Mouse (Mus musculus): Measurements from ENCODE around the gene Adpgk. TPM values are rescaled to one million over a fixed set of nuclear protein-coding genes. Genes with fewer than 3 reads are reported as not detected.
"Not testable (repeated sequence)": the region's sequence is repeated elsewhere in the genome, so short reads cannot be mapped to it uniquely, and the experiment has no call there.

The Adpgk gene
- total RNA-seq, 1 experiment from 2014 or later, result 58.5 TPM

DNA sequence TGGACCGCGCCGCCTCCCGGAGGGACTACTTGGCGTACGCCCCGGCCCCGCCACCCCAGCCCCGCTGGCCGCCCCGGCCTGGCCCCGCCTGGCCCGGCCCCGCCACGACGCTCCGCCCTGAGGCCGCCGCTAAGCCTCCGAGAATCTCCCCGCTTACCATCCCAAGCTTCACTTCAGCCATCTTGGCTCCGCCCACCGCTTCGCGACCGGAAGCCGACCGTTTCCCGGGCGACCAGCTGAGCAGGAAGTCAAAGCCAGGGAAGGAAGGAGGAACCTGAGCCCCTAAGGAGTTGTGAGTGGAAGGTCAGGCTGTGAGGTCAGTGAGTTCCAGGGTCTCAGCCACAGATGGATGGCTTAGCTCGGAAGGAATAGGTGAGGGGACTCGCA is 61.9 kb downstream of the Adpgk start, which contains the start of gene Bbs4:
Gene Bbs4 (minus strand): TSS at position 256 of the 387 bp plus-strand sequence.
- peak; percentile 88 for ATAC-seq (ENCODE audit: extremely low read depth, insufficient number of reproducible peaks, low FRiP score, poor library complexity, severe bottlenecking)

DNA sequence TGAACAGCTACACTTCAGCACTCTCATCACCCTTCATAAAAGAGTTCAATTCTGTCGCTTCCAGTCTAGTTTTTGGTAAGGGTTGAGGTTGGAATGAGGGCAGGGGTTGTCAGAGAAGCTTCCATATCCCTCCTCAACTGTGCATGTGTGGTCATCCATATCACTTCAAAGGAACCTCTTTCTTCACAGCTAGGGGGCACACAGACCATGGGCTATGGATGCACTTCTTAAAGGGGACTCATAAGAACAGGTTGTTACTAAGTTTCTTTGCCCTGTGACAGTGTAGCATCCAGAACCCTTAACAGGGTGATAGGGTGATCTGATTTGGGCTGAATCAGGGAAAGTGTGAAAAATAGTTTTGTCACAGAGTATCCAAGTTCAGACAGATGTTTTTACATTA is 66.7 kb downstream of the Adpgk start:
- ATAC-seq (ENCODE audit: extremely low read depth, insufficient number of reproducible peaks, low FRiP score, poor library complexity, severe bottlenecking), result not testable (repeated sequence)

DNA sequence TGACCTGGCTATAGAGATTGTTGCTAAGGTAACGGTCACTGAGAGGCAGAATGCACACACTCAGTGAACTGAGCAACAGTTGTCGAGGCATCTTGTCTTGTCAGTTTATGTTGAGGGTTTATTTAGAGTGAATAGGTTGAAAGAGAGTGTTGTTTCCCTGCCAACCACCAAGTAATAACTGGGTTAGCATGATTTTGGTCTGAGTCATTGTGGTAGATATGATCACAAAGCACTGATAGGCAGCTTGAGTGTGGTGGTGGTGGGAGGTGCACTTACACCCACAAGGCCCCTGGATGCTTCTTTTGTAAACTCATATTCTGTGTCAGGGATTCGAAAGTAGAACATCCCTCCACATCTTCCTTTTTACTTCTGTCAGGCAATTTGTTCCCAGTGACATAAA is 69.1 kb downstream of the Adpgk start:
- not testable (repeated sequence) for ATAC-seq (ENCODE audit: extremely low read depth, insufficient number of reproducible peaks, low FRiP score, poor library complexity, severe bottlenecking)

DNA sequence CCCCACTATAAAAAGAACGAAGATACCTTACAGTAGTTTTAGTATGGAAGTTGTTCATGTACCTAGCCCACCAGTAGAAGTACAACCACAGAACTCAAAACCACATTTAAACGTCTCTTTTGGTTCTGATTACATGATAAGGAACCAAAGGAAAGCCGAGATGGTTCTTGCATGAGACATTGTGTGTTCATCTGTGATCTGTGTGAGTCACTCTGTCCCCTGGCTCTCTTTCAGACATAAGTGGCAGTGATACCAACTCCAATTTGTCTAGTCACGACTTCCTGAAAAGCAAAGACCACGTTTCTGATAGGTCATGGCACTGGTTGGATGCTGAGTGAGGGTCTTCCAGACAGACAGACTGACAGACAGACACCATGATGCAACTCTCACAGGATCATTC is 77.9 kb downstream of the Adpgk start:
- no peak for ATAC-seq (ENCODE audit: extremely low read depth, insufficient number of reproducible peaks, low FRiP score, poor library complexity, severe bottlenecking)

DNA sequence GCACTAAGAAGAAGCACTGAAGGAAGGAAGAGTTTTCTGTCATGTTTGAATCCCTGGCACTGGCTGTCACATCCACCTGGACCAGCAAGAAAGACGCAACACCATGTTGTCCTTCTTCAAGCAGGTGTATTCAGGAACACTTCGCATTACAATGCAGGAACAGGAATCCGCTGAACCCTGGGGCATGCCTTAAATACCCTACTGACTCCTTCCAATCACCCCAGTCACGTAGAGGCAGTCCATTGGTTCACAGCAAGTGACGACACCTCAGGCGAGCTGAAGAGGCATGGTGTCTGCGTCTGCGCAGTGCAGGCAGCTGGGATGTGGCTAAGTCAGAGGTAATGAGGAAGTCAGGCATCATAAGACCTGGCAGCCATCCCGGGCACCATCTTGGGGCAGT is 78.3 kb downstream of the Adpgk start:
- ATAC-seq (ENCODE audit: extremely low read depth, insufficient number of reproducible peaks, low FRiP score, poor library complexity, severe bottlenecking), result no peak

Other genes with a start within 250 kb of the Adpgk start
- gene Bbs4, start 62.0 kb downstream of the Adpgk start, total RNA-seq (2017), result 8.7 and 10.2 TPM in 2 replicates
- gene Arih1, start 195.1 kb downstream of the Adpgk start, total RNA-seq (2017), result 146 and 152 TPM in 2 replicates
- 104 and 105 TPM in 2 replicates for gene Hexa, start 248.0 kb downstream of the Adpgk start, total RNA-seq (2017)
- 5.4 and 6.2 TPM in 2 replicates for gene Tmem202, start 248.3 kb downstream of the Adpgk start, total RNA-seq (2017)